Mouse (Mus musculus): Measurements from ENCODE around the gene Mmel1. TPM values are rescaled to one million over a fixed set of nuclear protein-coding genes. Genes with fewer than 3 reads are reported as not detected.

Gene Mmel1
- total and polyA plus RNA-seq, 2 experiments from 2014 or later: 0.43 to 0.74 TPM

DNA sequence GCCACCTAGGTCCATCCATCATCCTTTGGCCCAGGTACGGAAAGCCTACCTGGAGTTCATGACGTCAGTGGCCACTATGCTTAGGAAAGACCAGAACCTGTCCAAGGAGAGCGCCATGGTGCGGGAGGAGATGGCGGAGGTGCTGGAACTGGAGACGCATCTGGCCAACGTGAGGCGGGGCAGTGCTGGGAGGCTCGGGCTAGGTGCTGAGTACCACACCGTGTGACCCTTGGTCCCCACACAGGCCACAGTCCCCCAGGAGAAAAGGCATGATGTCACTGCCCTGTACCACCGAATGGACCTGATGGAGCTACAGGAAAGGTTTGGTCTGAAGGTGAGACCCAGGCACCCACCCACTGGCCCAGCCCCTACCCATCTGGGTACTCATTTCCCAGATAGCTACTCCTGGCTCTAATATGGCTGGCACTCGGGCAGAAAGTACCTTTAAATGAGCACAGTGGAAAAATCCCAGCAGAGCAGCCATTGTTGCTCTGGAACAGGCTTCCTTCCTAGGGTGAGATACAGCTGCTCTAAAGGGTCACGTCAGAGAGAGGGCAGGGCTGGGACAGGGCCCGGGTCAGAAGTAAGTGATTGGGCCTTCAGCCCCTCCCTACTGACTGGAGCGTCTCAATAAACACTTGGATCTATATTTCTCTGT, 18.3 kb downstream of the Mmel1 start:
- DNase-seq (no peak), ATAC-seq (no peak)
- no peaks in the 10 kb centered on the region for H3K36me3 ChIP-seq (ENCODE audit: insufficient read depth)
- no peak overlapping the region for H3K9ac ChIP-seq
- H3K27ac ChIP-seq (ENCODE audit: low read depth, low read length): no peak overlapping the region
- H3K4me3 ChIP-seq (ENCODE audit: low read depth, low read length): no peak overlapping the region
- H3K4me1 ChIP-seq (ENCODE audit: insufficient read depth): no peaks in the 10 kb centered on the region
- H3K4me2 ChIP-seq (ENCODE audit: low read depth): no peak overlapping the region
- no peaks in the 10 kb centered on the region for H3K9me3 ChIP-seq (ENCODE audit: low read length)
- H3K27me3 ChIP-seq (ENCODE audit: insufficient read depth, low read length): no peaks in the 10 kb centered on the region
- WGBS: 87% methylated on average over 15 of the region's 15 CpGs
- TF ChIP-seq CTCF (IDR thresholded peaks at IDR 0.05; ENCODE audit: low read depth): no peak

GRCm38 (mm10) chr4:154890887-154891286, 21.5 kb downstream of the Mmel1 start:
- no peak for TF ChIP-seq CTCF (IDR thresholded peaks at IDR 0.05; ENCODE audit: low read depth)
- Histone ChIP-seq H3K4me1 (ENCODE audit: insufficient read depth) (no peaks in the 10 kb centered on the region), H3K36me3 (ENCODE audit: insufficient read depth) (no peaks in the 10 kb centered on the region), H3K27ac (ENCODE audit: low read depth, low read length) (no peak overlapping the region), H3K4me3 (ENCODE audit: low read depth, low read length) (no peak overlapping the region), H3K4me2 (ENCODE audit: low read depth) (no peak overlapping the region), H3K9ac (no peak overlapping the region), H3K9me3 (ENCODE audit: low read length) (no peaks in the 10 kb centered on the region), H3K27me3 (ENCODE audit: insufficient read depth, low read length) (no peaks in the 10 kb centered on the region)
- ATAC-seq (no peak), DNase-seq (no peak)
- 88% methylated on average over 14 of the region's 14 CpGs for WGBS

- Histone ChIP-seq H3K9me3 (ENCODE audit: low read length) (no peaks in the 10 kb centered on the region), H3K27ac (ENCODE audit: low read depth, low read length) (no peak overlapping the region), H3K36me3 (ENCODE audit: insufficient read depth) (no peaks in the 10 kb centered on the region), H3K4me3 (ENCODE audit: low read depth, low read length) (no peak overlapping the region), H3K4me2 (ENCODE audit: low read depth) (no peak overlapping the region), H3K9ac (no peak overlapping the region), H3K4me1 (ENCODE audit: insufficient read depth) (peaks cover 14% of the 10 kb centered on the region), H3K27me3 (ENCODE audit: insufficient read depth, low read length) (no peaks in the 10 kb centered on the region)
- TF ChIP-seq CTCF (IDR thresholded peaks at IDR 0.05; ENCODE audit: low read depth): no peak
- 83% methylated on average over 5 of the region's 5 CpGs for WGBS
- no peak for ATAC-seq
- no peak for DNase-seq
Observed at GRCm38 (mm10) chr4:154895549-154895948, 26.2 kb downstream of the Mmel1 start.

DNA sequence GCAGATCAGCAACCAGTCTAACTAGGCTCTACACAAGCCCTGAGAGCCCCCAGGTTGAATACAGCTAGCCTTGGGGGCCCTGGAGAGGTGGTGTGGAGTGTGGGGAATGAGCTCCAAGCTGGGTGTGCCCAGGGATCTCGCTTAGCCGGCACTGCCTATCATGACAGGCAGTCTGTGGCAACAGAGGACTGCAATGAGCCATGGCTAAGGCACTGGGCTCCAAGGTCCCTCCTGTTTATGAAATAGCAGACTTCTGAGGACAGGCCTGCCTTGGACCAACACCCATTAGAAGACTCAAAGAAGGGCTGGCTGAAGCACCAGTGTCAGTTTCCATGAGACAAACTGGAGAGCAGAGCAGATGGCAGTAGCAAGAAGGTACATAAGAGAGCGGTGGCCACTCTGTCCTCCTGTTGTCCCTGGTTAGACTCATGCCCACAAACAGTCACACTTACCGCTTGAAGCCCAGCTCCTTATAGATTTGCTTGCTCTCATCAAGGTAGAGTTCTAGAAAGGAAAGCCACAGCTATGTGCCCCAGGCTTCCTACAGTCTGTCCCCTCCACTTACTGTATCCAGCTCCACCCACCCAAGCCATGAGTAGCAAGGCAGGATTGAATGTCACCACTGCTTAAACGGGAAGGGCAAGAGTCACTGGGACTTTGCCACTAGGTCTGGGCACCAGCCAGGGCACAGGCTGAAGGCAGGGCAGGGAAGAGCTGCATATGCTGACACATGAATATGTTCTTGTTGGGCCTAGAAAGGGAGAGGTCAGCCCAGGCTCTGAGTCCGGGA, 28.5 kb downstream of the Mmel1 start:
- Histone ChIP-seq H3K9me3 (ENCODE audit: low read length) (no peaks in the 10 kb centered on the region), H3K9ac (peak overlapping the region; percentile 67), H3K4me3 (ENCODE audit: low read depth, low read length) (peak overlapping the region; percentile 56), H3K4me2 (ENCODE audit: low read depth) (peak overlapping the region; percentile 95), H3K4me1 (ENCODE audit: insufficient read depth) (peaks cover 14% of the 10 kb centered on the region), H3K27ac (ENCODE audit: low read depth, low read length) (0 out of 2 replicates have a peak overlapping the region, but pooled peaks have one; percentile 73), H3K36me3 (ENCODE audit: insufficient read depth) (no peaks in the 10 kb centered on the region), H3K27me3 (ENCODE audit: insufficient read depth, low read length) (no peaks in the 10 kb centered on the region)
- WGBS: 72% methylated on average over 6 of the region's 6 CpGs
- DNase-seq: no peak
- TF ChIP-seq CTCF (IDR thresholded peaks at IDR 0.05; ENCODE audit: low read depth): no peak
- no peak for ATAC-seq

DNA sequence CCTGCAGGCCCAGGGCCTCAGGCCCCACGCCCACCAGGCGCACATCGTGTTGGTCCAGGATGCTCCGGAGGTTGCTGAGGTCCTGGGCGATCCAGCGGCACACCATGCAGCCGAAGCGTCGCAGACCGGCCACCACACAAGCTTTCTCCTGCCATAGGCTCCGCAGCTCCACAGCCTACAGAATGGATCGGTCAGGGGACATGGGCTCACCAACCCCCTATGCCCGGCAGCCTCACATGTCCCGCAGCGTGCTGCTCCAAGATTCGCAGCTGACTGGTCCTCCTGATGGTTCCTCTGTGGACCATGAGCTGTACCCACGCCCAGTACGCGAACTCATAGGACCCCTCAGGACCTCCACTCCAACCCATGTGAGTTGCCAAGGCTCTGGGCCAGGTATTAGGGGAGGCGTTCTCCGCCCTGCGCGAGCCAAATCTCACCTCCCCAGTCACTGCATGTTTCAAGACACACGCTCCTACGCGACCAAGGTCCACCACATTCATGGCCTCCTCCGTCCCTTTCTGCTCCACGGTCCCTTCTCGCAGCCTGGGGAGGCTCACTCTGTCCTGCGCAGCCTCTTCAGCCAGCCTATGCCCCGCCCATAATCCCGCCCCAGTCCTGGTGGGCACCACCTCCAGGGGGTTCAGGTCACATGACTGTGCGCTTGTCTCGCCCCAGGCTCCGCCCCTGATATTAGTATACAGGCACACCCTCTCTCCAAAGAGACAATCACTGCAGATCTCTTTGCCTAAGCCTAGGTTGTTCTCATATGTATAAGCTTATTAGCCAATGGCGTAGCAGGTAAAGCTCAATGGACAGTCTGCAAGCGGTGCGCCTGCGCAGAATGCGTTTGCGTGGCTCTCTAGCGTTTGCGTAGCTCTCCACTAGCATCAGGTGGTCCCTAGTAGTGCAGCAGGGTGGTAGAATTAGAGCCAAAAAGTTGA, 29.4 kb downstream of the Mmel1 start, which contains the start of gene Fam213b:
Gene Fam213b (minus strand): TSS at position 630 of the 941 bp plus-strand sequence.
- Histone ChIP-seq H3K9me3 (ENCODE audit: low read length) (no peaks in the 10 kb centered on the region), H3K36me3 (ENCODE audit: insufficient read depth) (no peaks in the 10 kb centered on the region), H3K27me3 (ENCODE audit: insufficient read depth, low read length) (no peaks in the 10 kb centered on the region), H3K4me3 (ENCODE audit: low read depth, low read length) (peak within 1 kb of the TSS; percentile 56), H3K9ac (peak within 1 kb of the TSS; percentile 67), H3K27ac (ENCODE audit: low read depth, low read length) (peak within 1 kb of the TSS; percentile 73), H3K4me2 (ENCODE audit: low read depth) (peak within 1 kb of the TSS; percentile 95), H3K4me1 (ENCODE audit: insufficient read depth) (peaks cover 14% of the 10 kb centered on the region)
- DNase-seq (peak; percentile 93), ATAC-seq (peak; percentile 96)
- WGBS: 3% methylated on average over 43 of the region's 43 CpGs
- TF ChIP-seq CTCF (IDR thresholded peaks at IDR 0.05; ENCODE audit: low read depth): peak; percentile 43

- Histone ChIP-seq H3K36me3 (ENCODE audit: insufficient read depth) (no peaks in the 10 kb centered on the region), H3K27me3 (ENCODE audit: insufficient read depth, low read length) (no peaks in the 10 kb centered on the region), H3K4me1 (ENCODE audit: insufficient read depth) (peaks cover 9% of the 10 kb centered on the region), H3K4me3 (ENCODE audit: low read depth, low read length) (no peak overlapping the region), H3K27ac (ENCODE audit: low read depth, low read length) (no peak overlapping the region), H3K9me3 (ENCODE audit: low read length) (no peaks in the 10 kb centered on the region), H3K9ac (no peak overlapping the region), H3K4me2 (ENCODE audit: low read depth) (no peak overlapping the region)
- ATAC-seq: no peak
- no peak for TF ChIP-seq CTCF (IDR thresholded peaks at IDR 0.05; ENCODE audit: low read depth)
- DNase-seq: no peak
- whole genome bisulfite sequencing: 89% methylated on average over 2 of the region's 2 CpGs
Observed at GRCm38 (mm10) chr4:154902371-154902770, 33.0 kb downstream of the Mmel1 start.
